Mouse (Mus musculus) layer of hippocampus, adult 18-20 months (tissue): Measurements from ENCODE around the gene Tbx3. TPM values are rescaled to one million over a fixed set of nuclear protein-coding genes. Genes with fewer than 3 reads are reported as not detected.
A peak's percentile ranks its signal among the peaks of the same experiment; 100 is the strongest.

Experiments used
- DNase-seq, 2 experiments: peaks; one replicate each; pipeline ENCODE4 v3.0.0; 2022; ENCODE audit warnings: low spot score in 2 of 2
- total RNA-seq, 2 experiments: library from RNA; stranded (reverse); gene quantifications; 2 replicates each; pipeline ENCODE4 v1.2.3; 2021

Tbx3 gene
- total RNA-seq, 2 experiments from 2014 or later: 2.7 to 3.1 TPM

DNA sequence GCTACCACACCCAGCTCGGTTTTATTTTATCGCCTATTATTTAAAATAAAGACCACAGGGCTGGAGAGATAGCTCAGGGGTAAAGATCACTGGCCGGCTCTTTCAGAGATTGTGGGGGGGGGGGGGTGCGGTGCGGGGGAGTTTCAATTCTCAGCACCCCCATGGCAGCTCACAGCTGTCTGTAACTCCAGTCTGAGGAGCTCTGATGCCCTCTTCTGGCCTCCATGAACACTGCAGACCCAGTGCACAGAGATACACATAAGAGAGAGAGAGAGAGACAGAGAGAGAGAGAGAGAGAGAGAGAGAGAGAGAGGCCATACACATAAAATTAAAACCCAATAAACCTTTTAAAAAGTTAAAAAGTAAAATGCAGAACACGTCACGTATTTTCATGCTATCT, 34.4 kb downstream of the Tbx3 start:
- DNase-seq: no peak

DNA sequence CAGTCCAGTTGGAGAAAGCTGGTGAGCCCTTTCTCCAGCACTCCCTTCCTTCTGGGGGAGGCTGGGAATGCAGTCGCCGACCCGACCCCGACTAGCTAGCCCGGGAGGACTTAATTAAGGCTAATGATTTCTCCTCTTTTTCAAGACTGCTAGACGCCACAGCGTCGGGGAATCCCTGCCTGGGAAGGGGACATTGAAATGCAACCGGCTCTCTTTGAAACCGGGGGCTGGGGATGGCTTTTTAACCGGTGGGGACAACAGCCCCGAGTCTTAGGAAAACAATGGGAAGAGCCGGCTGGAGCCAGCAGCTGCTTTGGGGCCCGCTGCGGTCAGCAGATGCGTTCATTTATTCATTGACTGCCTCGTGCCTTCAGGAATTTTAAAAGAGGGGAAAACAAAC, 36.0 kb downstream of the Tbx3 start:
- DNase-seq: no peak

DNA sequence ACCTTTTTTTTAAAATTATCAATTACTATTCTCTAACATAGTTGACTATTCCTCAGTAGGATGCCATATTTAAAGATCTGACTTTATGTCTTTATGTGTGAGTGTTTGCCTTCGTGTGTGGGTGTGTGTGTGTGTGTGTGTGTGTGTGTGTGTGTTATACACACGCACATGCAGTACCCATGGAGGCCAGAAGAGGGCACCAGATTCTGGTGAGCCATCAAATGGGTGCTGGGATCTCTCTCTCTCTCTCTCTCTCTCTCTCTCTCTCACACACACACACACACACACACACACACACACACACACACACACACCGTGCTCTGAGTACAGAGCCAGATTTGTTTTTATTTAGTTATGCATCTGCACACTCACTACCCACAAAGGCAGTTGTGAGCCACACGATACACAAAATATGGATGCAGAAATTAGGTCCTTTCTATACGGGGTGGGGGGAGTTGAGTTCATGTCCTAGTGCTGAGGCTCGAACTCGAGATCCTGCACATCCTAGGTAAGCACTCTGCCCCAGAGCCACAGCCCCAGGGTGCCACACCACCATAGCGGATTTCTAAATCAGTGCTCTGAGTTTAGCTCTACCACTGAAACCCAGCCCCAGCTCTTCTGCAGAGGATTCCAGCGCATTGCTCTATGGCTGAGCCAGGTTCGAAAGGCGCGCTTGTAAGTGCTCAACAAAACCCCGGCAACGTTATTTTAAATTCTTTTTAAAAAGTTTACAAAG, 38.5 kb downstream of the Tbx3 start:
- DNase-seq: no peak

DNA sequence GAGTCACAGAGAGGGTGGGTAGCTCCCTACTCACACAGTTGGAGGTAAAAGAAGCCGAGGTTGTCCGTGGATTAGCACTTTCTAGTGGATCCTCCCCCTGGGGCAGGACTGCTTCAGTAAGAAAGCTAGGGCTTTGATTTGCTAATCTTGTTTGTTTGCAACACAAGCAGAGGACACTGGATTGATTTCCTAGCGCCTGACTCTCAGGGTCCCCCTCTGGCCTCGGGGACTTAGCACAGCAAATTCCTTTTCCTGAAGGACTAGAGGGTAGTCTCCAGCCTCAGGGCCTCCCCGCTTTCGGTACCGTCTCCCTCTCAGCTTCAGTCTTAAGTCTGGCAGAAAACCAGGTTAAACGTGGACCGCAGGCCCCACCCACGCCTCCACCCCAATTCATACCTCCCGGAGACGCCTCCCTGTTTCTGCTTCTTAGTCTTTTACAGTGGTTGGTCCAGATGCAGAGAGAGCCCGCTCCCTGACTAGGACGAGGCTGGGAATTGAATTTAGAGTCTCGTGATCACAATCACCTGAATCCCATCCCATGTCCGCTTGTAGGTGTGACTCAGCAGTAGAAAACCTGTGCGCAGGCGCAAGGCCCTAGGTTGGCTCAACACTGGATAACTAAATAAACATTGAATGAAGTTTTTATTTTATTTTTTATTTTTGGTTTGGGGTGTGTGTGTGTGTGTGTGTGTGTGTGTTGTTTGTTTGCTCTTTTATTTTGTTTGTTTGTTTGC, 39.5 kb downstream of the Tbx3 start:
- no peak for DNase-seq

DNA sequence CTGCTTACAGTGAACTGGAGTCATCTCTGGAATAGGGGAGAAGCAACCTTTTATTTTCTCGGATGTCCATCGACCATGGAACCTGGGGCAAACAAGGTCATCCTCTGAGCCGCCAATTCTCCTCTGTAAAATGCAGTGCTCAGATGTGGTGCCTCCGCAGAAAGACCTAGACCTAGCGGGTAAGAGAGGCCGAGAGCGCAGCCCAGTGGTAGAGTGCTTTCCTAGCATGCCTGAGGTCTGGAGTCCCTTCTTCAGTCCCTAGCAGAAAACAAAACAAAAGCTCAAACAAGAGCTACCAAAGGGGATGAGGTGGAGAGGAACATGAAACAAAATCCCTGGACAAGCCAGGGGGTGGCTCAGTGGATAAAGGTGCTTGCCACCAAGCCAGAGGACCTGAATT, 40.3 kb downstream of the Tbx3 start:
- DNase-seq: no peak

DNA sequence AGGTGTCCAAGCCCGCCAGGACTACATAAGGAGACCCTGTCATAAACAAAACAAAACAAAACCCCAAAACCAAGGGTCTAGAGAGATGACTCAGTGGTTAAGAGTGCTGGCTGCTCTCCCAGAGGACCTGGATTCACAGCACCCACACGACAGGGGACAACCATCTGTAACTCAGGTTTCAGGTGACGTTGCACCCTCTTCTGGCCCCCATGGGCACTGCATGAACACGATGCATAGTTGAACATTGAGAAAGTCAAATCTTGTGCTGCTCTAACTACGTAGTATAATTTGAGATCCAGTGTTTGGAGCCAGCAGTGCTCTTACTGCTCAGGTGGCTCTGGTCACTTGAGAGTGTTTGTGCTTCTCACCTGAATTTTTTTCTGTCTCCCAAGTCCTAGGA, 41.2 kb downstream of the Tbx3 start:
- DNase-seq: no peak

DNA sequence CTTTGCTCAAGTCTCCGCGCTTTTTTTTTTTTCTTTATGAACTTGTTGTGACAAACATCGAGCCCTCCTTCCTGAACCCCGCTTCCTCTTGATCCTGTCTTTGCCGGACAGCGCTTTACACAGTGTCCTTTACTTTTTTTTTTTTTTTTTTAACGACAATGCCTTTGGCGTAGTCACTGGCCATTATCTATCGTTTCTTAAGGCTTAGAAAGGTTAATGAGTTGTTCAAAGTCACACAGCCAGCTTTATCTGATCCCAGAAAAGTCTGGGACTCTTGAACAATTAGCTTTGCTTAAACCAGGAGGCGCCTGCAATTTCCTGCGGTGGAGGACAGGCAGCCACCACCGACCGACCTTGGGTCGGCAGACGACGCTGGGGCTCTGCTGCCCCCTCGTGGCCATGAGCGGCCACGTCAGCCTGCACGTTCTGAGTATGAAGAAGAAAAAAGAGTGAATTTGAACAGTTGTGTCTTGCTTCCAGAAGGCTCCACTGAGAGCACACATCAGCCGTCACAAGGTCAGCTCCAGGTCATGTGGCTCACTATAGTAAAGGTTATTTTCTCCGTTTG, 42.3 kb downstream of the Tbx3 start:
- DNase-seq: peak; percentile 15 to 77

DNA sequence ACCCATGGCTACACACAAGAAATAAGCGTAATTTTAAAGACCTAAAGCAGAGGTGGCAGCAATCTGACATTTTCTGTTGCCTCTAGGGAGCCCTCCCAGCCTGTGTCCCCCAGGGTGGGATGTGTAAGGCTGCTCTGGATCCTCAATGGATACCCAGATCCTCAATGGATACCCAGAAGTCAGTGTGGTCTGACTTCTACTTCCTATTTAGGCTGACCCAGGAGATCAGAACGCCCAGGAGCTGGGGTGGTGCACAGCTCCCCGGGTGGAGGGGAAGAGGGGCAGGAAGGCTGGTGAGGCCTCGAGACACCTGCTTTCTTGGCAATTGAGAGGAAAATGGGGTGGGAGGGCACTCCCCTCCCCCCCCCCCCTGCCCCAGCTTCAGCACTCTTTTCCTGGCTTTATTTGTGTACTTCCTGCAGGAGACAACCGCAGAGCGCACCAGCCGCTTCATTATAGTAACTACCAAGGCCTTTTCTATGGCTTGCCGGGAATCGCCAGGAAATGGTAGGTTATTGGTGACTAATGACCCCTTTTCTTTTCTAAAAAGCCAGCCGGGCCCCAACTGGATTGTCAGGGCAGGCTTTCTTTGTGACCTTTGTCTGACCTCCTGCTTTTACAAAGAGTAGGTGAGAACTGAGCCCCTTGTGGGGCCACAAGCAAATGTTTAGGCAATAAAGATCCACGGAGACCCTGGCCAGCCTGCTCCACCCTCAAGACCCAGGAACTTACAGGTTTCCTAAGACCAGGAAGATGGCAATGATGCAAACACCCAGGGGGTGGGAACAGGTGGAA, 50.2 kb downstream of the Tbx3 start:
- DNase-seq: no peak

DNA sequence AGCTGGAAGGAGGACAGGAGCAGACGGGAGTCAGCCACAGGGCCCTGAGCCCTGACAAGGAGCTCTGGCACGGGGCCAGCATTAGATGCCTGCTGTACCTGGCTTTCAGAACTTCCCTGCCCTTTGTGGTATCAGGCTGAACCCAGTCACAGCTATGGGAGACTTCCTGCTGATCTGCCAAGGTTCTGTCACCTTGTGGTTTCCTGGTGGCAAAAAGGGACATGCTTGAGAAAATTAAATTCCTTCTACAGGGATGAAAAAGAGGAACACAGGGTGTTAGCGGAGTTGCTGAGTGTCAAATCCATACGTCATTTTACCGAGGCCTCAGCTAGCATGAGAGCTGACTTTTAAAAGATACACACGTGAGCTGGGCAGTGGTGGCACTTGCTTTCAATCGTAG, 62.5 kb downstream of the Tbx3 start:
- no peak for DNase-seq

Other genes with a start within 250 kb of the Tbx3 start
- gene Tbx5, start 162.0 kb downstream of the Tbx3 start, total RNA-seq: not detected